Mouse (Mus musculus) macrophage (primary cell): ENCODE measurements around the gene Gm45140. TPM values are rescaled to one million over a fixed set of nuclear protein-coding genes. Genes with fewer than 3 reads are reported as not detected.

ENCODE experiments used
- H3K27ac ChIP-seq: fragments of 350-480 bp; formaldehyde crosslinking; 2 replicates; pipeline ENCODE4 v1.9.0; 2021
- H3K36me3 ChIP-seq: fragments of 350-480 bp; formaldehyde crosslinking; 2 replicates; pipeline ENCODE4 v1.9.0; 2021; ENCODE audit errors: inconsistent target
- H3K4me3 ChIP-seq: fragments of 350-480 bp; formaldehyde crosslinking; 2 replicates; pipeline ENCODE4 v1.9.0; 2021; ENCODE audit errors: inconsistent target
- H3K79me2 ChIP-seq: fragments of 350-480 bp; formaldehyde crosslinking; 2 replicates; pipeline ENCODE4 v1.9.0; 2021; ENCODE audit errors: inconsistent target
- WGBS: methylation state at CpG from one replicate; pipeline ENCODE4 v1.1.7; 2026; ENCODE audit warnings: inconsistent platforms; ENCODE audit not compliant: missing documents; 5-methylcytosine and 5-hydroxymethylcytosine counted together
- polyA plus RNA-seq: library from polyadenylated mRNA; stranded (reverse); fragments of 250-400 nt; gene quantifications from 3 replicates; pipeline ENCODE4 v1.2.4, GENCODE M21; 2018; ENCODE audit warnings: inconsistent platforms

Gm45140 gene
- polyA plus RNA-seq, 1 experiment from 2014 or later: 20.2 TPM

GRCm38 (mm10) chr6:87857071-87857470 lies 21.5 kb upstream of the Gm45140 start:
- 21% methylated on average over 1 of the region's 1 CpGs for WGBS
- Histone ChIP-seq H3K27ac (no peak overlapping the region), H3K36me3 (no peaks in the 10 kb centered on the region), H3K79me2 (no peaks in the 10 kb centered on the region), H3K4me3 (no peak overlapping the region)

DNA sequence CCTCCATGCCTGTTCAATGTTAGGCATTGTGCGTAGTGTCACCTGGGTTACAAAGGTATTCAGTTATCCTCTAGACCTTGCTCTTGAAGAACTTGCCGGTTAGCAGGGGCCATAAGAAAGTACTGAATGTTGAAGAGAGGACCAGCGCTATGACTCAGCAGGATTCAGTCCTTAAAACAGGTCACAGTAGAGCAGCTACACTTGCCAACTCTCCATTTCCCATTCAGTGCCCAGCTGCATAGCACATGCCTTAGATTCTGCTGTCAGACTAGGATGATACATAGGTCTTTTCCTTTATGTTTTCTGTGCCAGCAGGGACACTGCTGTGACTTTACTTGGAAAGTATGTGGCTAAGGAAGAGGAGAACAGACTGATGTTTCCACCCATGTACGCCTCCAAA lies 17.9 kb upstream of the Gm45140 start:
- H3K27ac ChIP-seq: no peak overlapping the region
- WGBS: 79% methylated on average over 4 of the region's 4 CpGs
- no peaks in the 10 kb centered on the region for H3K36me3 ChIP-seq
- no peak overlapping the region for H3K4me3 ChIP-seq
- H3K79me2 ChIP-seq: peaks cover 19% of the 10 kb centered on the region

GRCm38 (mm10) chr6:87851871-87852270 lies 16.3 kb upstream of the Gm45140 start:
- Histone ChIP-seq H3K4me3 (no peak overlapping the region; the same call in 1 of the 2 replicates), H3K79me2 (peaks cover 34% of the 10 kb centered on the region), H3K36me3 (no peaks in the 10 kb centered on the region), H3K27ac (no peak overlapping the region)
- 97% methylated on average over 6 of the region's 6 CpGs for WGBS

- Histone ChIP-seq H3K27ac (peak within 1 kb of the TSS; percentile 84), H3K79me2 (peaks cover 42% of the 10 kb centered on the region), H3K36me3 (no peaks in the 10 kb centered on the region), H3K4me3 (peak within 1 kb of the TSS; percentile 84)
- under 1% methylated on average over 52 of the region's 55 CpGs for WGBS
Measured at GRCm38 (mm10) chr6:87850900-87851614, 15.5 kb upstream of the Gm45140 start, which contains the start of gene Cnbp. Gene Cnbp (minus strand): TSS chr6:87851106.

DNA sequence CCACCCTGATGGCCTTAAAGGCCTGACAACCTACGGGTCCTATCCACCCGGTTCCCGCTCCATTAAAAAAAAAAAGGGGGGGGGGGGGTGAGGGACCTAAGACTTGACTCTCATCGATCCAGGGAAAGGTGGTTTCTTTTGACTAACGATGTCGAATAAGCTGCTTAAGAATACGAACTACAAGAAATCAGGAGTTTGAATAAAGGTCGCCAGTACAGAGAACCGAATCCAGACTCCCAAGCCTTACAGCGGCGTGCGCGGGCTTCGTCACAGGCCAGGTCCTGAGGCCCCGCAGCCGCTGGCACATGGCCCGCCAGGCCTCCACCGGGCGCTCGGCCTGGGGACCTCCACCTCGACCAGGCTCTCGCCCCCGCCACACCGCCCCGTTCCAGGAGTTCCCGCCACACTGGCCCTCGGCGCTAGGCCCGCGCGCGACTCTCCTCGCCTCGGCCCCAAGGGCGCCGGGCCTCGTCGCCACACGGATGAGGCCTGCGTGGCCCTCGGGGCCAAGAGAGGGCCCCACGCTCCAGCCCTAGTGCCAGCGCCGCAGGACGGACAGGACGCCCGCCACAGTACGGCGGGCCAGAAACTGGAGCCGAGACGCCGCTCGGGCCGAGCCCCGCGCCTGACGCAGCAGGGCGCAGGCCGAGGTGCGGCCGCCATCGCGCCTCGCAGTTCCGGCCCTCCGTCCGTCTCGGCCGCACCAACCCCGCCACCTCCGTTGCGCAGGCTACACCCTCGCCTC lies 14.7 kb upstream of the Gm45140 start:
- H3K36me3 ChIP-seq: peaks cover 3% of the 10 kb centered on the region
- H3K27ac ChIP-seq: peak overlapping the region; percentile 67
- peak overlapping the region; percentile 84 for H3K4me3 ChIP-seq
- 0% methylated on average over 69 of the region's 73 CpGs for WGBS
- H3K79me2 ChIP-seq: peaks cover 50% of the 10 kb centered on the region

- 0% methylated on average over 8 of the region's 8 CpGs for WGBS
- H3K36me3 ChIP-seq: peaks cover 8% of the 10 kb centered on the region
- H3K4me3 ChIP-seq: peak overlapping the region; percentile 56
- peaks cover 55% of the 10 kb centered on the region for H3K79me2 ChIP-seq
- H3K27ac ChIP-seq: peak overlapping the region; percentile 67
Measured at GRCm38 (mm10) chr6:87849780-87850154, 14.2 kb upstream of the Gm45140 start.

GRCm38 (mm10) chr6:87846813-87847212 lies 11.2 kb upstream of the Gm45140 start:
- WGBS: 57% methylated on average over 1 of the region's 1 CpGs
- Histone ChIP-seq H3K36me3 (peaks cover 28% of the 10 kb centered on the region), H3K79me2 (peaks cover 64% of the 10 kb centered on the region)

DNA sequence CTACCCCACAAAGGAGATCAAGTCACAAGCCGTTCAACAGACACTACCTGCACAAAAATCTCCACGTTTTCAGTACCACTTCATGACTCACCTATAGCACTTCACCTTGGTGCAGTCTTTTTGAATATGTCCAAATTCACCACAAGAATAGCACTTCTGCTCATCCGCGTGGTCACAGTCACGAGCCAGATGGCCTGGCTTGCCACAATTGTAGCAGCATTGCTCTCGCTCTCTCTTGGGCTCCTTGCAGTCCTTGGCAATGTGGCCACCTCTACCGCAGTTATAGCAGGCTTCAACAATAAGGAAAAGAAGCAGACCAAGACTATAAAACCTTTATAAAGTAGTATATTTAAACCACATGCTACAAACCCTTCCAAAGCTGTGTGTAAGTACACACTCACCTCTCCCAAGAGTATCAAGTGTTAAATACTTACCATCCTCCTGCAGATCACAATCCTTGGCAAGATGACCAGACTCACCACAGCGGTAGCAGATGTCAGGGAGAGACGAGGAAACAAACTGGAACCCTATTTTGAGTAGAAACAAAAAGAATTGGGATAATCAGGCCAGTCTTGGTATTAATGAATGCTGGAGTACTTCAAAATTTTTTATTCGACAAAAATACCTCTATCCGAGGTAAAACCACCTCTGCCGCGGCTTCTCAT lies 9.6 kb upstream of the Gm45140 start:
- Histone ChIP-seq H3K4me3 (no peak overlapping the region), H3K79me2 (peaks cover 63% of the 10 kb centered on the region), H3K36me3 (peaks cover 28% of the 10 kb centered on the region), H3K27ac (no peak overlapping the region)
- WGBS: 92% methylated on average over 13 of the region's 13 CpGs

More at GRCm38 (mm10) chr6:87846813-87847212, 11.2 kb upstream of the Gm45140 start:
- no peak overlapping the region for H3K27ac ChIP-seq
- H3K4me3 ChIP-seq: no peak overlapping the region

GRCm38 (mm10) chr6:87842254-87842653 lies 6.7 kb upstream of the Gm45140 start:
- no peak overlapping the region for H3K4me3 ChIP-seq
- WGBS: 38% methylated on average over 1 of the region's 1 CpGs

DNA sequence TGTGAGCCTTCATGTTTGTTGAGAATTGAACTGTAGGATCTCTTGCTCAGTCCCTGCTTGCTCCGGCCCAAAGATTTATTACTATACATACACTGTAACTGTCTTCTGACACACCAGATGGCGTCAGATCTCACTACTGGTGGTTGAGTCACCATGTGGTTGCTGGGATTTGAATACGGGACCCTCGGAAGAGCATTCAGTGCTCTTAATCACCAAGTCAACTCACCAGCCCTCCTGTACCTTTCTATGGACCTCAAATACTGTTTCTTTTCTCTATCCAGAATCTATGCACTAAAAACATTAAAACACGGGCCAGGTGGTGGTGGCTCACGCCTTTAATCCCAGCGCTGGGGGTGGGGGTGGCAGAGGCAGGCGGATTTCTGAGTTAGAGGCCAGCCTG lies 6.0 kb upstream of the Gm45140 start:
- H3K36me3 ChIP-seq: peaks cover 28% of the 10 kb centered on the region

More at GRCm38 (mm10) chr6:87842254-87842653, 6.7 kb upstream of the Gm45140 start:
- Histone ChIP-seq H3K36me3 (peaks cover 28% of the 10 kb centered on the region), H3K27ac (no peak overlapping the region), H3K79me2 (peaks cover 41% of the 10 kb centered on the region)

DNA sequence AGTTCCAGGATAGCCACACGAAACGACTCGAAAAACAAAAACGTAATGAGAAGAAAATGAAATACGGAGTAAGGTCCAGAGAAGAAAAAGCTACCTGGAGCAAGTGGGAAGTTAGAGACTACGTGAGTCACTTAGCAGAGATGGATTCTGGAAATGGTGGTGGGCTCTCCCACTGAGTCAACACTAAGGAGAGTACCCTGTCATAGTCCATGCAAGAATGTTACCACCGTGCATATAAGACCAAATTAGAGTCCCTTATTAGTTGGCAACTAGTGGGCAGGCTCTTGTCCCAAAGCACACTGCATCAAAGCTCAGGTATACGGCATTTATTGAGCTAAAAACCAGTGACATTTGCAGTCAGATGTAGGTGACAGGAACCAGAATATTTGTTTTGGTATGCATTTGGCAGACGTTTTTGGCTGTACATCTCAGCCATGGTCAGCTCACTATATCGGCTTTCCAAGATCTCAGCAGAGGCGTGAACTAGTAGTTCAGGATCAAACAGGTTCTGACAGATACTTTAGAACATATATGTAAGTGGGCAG lies 4.3 kb upstream of the Gm45140 start:
- no peak overlapping the region for H3K4me3 ChIP-seq
- peaks cover 22% of the 10 kb centered on the region for H3K36me3 ChIP-seq
- no peak overlapping the region for H3K27ac ChIP-seq
- H3K79me2 ChIP-seq: peaks cover 33% of the 10 kb centered on the region
- WGBS: 70% methylated on average over 11 of the region's 11 CpGs

More for the DNA sequence above, 6.0 kb upstream of the Gm45140 start:
- 86% methylated on average over 8 of the region's 8 CpGs for WGBS
- no peak overlapping the region for H3K4me3 ChIP-seq
- peaks cover 41% of the 10 kb centered on the region for H3K79me2 ChIP-seq
- H3K27ac ChIP-seq: no peak overlapping the region

- Histone ChIP-seq H3K27ac (peak within 1 kb of the TSS; percentile 86), H3K36me3 (peaks cover 22% of the 10 kb centered on the region), H3K79me2 (peaks cover 23% of the 10 kb centered on the region), H3K4me3 (peak within 1 kb of the TSS; percentile 81)
- under 1% methylated on average over 46 of the region's 46 CpGs for WGBS
Measured at GRCm38 (mm10) chr6:87838551-87839197, 3.1 kb upstream of the Gm45140 start, which contains the start of gene Isy1. Gene Isy1 (minus strand): TSS chr6:87838798.

DNA sequence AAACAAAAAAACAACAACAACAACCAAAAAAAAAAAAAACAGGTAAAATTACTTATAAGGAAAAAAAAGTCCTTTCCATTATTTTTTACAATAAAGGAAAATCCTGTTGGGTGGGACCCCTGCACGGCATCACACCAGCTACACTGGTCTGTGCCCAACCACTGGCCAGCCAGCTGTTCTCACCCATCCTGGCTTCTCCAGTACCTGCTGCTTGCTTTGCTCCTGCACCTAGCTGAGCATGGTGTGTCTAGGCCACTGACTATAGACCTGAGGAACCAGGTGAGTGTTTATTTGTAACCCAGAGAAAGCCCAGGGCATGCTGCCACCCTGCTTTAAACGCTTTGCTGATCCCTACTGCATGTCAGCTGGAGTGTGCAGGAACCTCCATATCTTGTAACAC lies 15.2 kb downstream of the Gm45140 start:
- no peaks in the 10 kb centered on the region for H3K79me2 ChIP-seq
- H3K27ac ChIP-seq: no peak overlapping the region
- no peak overlapping the region for H3K4me3 ChIP-seq
- H3K36me3 ChIP-seq: peaks cover 81% of the 10 kb centered on the region
- 100% methylated on average over 2 of the region's 2 CpGs for WGBS

GRCm38 (mm10) chr6:87814486-87814885 lies 21.1 kb downstream of the Gm45140 start:
- Histone ChIP-seq H3K36me3 (peaks cover 30% of the 10 kb centered on the region), H3K27ac (no peak overlapping the region), H3K4me3 (no peak overlapping the region), H3K79me2 (peaks cover 18% of the 10 kb centered on the region)
- 95% methylated on average over 5 of the region's 5 CpGs for WGBS
